Mouse (Mus musculus) kidney, adult 2 months (tissue): ENCODE data around the gene Zfp652. TPM values are rescaled to one million over a fixed set of nuclear protein-coding genes. Genes with fewer than 3 reads are reported as not detected.

Source experiments
- DNase-seq: peaks from one replicate; pipeline ENCODE4 v3.0.0; 2021
- H3K27ac ChIP-seq: fragments of 200-500 bp; 2 replicates; pipeline ENCODE4 v1.5.1; 2012; ENCODE audit warnings: low read depth, low read length, control low read depth, inconsistent platforms; ENCODE audit not compliant: insufficient read depth
- H3K27me3 ChIP-seq: fragments of 200-500 bp; replicated peaks from 2 replicates; pipeline ENCODE4 v1.6.1; 2012; ENCODE audit warnings: mild to moderate bottlenecking, moderate library complexity, low read length, inconsistent platforms; ENCODE audit not compliant: control insufficient read depth, insufficient read depth
- H3K36me3 ChIP-seq: fragments of 200-500 bp; 2 replicates; pipeline ENCODE4 v1.6.1; 2012; ENCODE audit warnings: mild to moderate bottlenecking, moderate library complexity, low read length, inconsistent platforms; ENCODE audit not compliant: control insufficient read depth, insufficient read depth
- H3K4me1 ChIP-seq: fragments of 200-500 bp; 2 replicates; pipeline ENCODE4 v1.6.1; 2011; ENCODE audit warnings: low read length; ENCODE audit not compliant: control insufficient read depth, insufficient read depth
- H3K4me3 ChIP-seq: fragments of 200-500 bp; 2 replicates; pipeline ENCODE4 v1.5.1; 2011; ENCODE audit warnings: mild to moderate bottlenecking, low read depth, low read length, control low read depth; ENCODE audit not compliant: insufficient read depth
- CTCF ChIP-seq: fragments of 200-500 bp; conservative IDR thresholded peaks from 2 replicates; pipeline ENCODE4 v1.5.1; 2011; ENCODE audit warnings: low read depth, mild to moderate bottlenecking, control low read depth, low read length, moderate library complexity, mixed read lengths; ENCODE audit not compliant: insufficient read depth, insufficient read length
- POLR2A ChIP-seq: fragments of 200-500 bp; IDR thresholded peaks from one replicate; pipeline ENCODE4 v1.6.1; 2011; ENCODE audit warnings: low read depth, low read length, control low read depth
- WGBS: fragments of 180-500 bp; shearing (Covaris S2); methylation state at CpG from one replicate; pipeline ENCODE4 v1.1.7; 2018; 5-methylcytosine and 5-hydroxymethylcytosine counted together
- polyA plus RNA-seq: library from polyadenylated mRNA; depleted of rRNA; stranded (reverse); fragments of >200 nt; gene quantifications from 2 replicates; pipeline ENCODE4 v1.2.3, GENCODE M21; 2012

Zfp652 gene
- polyA plus RNA-seq, 1 experiment, result 11.4 TPM

- 2% methylated on average over 49 of the region's 49 CpGs for WGBS
- no peak for TF ChIP-seq POLR2A
- TF ChIP-seq CTCF, result no peak
Observed at GRCm38 (mm10) chr11:95713225-95713810, 845 bp downstream of the Zfp652 start.

GRCm38 (mm10) chr11:95713811-95714241 is 1.4 kb downstream of the Zfp652 start:
- peak; percentile 28 for DNase-seq
- TF ChIP-seq CTCF (no peak), POLR2A (no peak)
- H3K36me3 ChIP-seq, result no peaks in the 10 kb centered on the region
- peaks cover 12% of the 10 kb centered on the region; the same call in 1 of the 2 replicates for H3K4me1 ChIP-seq
- WGBS, result 6% methylated on average over 13 of the region's 13 CpGs
- H3K27me3 ChIP-seq, result no peaks in the 10 kb centered on the region
- H3K4me3 ChIP-seq, result peak overlapping the region; percentile 62
- H3K27ac ChIP-seq, result no peak overlapping the region

More at GRCm38 (mm10) chr11:95713225-95713810, 845 bp downstream of the Zfp652 start:
- Histone ChIP-seq H3K36me3 (no peaks in the 10 kb centered on the region), H3K4me1 (peaks cover 12% of the 10 kb centered on the region; the same call in 1 of the 2 replicates), H3K27ac (0 out of 2 replicates have a peak overlapping the region, but pooled peaks have one; percentile 13), H3K4me3 (peak overlapping the region; percentile 62), H3K27me3 (no peaks in the 10 kb centered on the region)
- no peak for DNase-seq

GRCm38 (mm10) chr11:95714411-95714810 is 1.9 kb downstream of the Zfp652 start:
- DNase-seq, result no peak
- 28% methylated on average over 7 of the region's 7 CpGs for WGBS
- Histone ChIP-seq H3K27me3 (no peaks in the 10 kb centered on the region), H3K4me1 (peaks cover 12% of the 10 kb centered on the region; the same call in 1 of the 2 replicates), H3K36me3 (no peaks in the 10 kb centered on the region), H3K27ac (no peak overlapping the region), H3K4me3 (peak overlapping the region; percentile 62)
- no peak for TF ChIP-seq POLR2A
- TF ChIP-seq CTCF, result no peak

GRCm38 (mm10) chr11:95716136-95716535 is 3.7 kb downstream of the Zfp652 start:
- no peak for DNase-seq
- H3K4me3 ChIP-seq, result no peak overlapping the region
- H3K27ac ChIP-seq, result no peak overlapping the region
- no peaks in the 10 kb centered on the region for H3K27me3 ChIP-seq
- H3K36me3 ChIP-seq, result no peaks in the 10 kb centered on the region
- peaks cover 12% of the 10 kb centered on the region; the same call in 1 of the 2 replicates for H3K4me1 ChIP-seq
- no peak for TF ChIP-seq POLR2A
- no peak for TF ChIP-seq CTCF
- WGBS, result 66% methylated on average over 8 of the region's 8 CpGs

GRCm38 (mm10) chr11:95719356-95719755 is 6.9 kb downstream of the Zfp652 start:
- Histone ChIP-seq H3K36me3 (no peaks in the 10 kb centered on the region), H3K4me3 (no peak overlapping the region), H3K4me1 (peaks cover 5% of the 10 kb centered on the region; the same call in 1 of the 2 replicates), H3K27ac (no peak overlapping the region), H3K27me3 (no peaks in the 10 kb centered on the region; the same call in 1 of the 2 replicates)
- WGBS, result 64% methylated on average over 3 of the region's 3 CpGs
- no peak for TF ChIP-seq POLR2A
- TF ChIP-seq CTCF, result no peak
- no peak for DNase-seq

- 94% methylated on average over 5 of the region's 5 CpGs for WGBS
Observed at GRCm38 (mm10) chr11:95723287-95723686, 10.8 kb downstream of the Zfp652 start, which contains the start of gene B130006D01Rik. Gene B130006D01Rik (plus strand): TSS chr11:95723587.

GRCm38 (mm10) chr11:95724466-95724865 is 12.0 kb downstream of the Zfp652 start:
- Histone ChIP-seq H3K27ac (no peak overlapping the region), H3K4me1 (0 out of 2 replicates have a peak, but pooled peaks cover 4% of the 10 kb centered on the region), H3K27me3 (no peaks in the 10 kb centered on the region; the same call in 1 of the 2 replicates), H3K36me3 (no peaks in the 10 kb centered on the region), H3K4me3 (no peak overlapping the region)
- no peak for DNase-seq
- TF ChIP-seq CTCF (no peak), POLR2A (no peak)
- WGBS, result 66% methylated on average over 4 of the region's 4 CpGs

More at GRCm38 (mm10) chr11:95723287-95723686, 10.8 kb downstream of the Zfp652 start, which contains the start of gene B130006D01Rik:
- 0 out of 2 replicates have a peak, but pooled peaks cover 2% of the 10 kb centered on the region for H3K4me1 ChIP-seq
- no peak within 1 kb of the TSS for H3K4me3 ChIP-seq
- no peaks in the 10 kb centered on the region for H3K36me3 ChIP-seq
- H3K27ac ChIP-seq, result no peak within 1 kb of the TSS
- no peak for DNase-seq
- H3K27me3 ChIP-seq, result no peaks in the 10 kb centered on the region; the same call in 1 of the 2 replicates
- TF ChIP-seq CTCF (no peak), POLR2A (no peak)
